Mouse (Mus musculus): ENCODE measurements around the gene Nek7. TPM values are rescaled to one million over a fixed set of nuclear protein-coding genes. Genes with fewer than 3 reads are reported as not detected.
A peak's percentile ranks its signal among the peaks of the same experiment; 100 is the strongest.

Gene Nek7
- polyA plus RNA-seq, 1 experiment from 2014 or later, result 47.8 TPM

DNA sequence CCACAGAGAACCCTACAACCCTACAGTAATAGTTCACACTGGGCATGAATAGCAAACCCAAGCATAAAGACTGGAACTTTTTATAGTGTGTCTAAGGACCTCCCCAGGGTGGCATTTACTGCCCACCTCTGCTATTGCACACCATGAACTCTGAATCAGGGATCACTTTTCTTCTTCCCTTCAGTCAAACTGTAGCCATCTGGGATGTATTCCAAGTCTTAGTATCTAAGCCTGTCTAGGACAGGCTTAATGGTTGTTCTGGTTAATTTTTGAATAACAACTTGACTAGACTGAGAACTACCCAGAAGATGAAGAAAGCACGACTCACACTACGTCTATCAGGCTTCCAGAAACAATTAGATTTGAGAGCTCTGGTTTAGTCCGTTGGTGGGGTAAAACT is 8.5 kb upstream of the Nek7 start:
- no peak overlapping the region for H3K9ac ChIP-seq (ENCODE audit: low read length)
- no peaks in the 10 kb centered on the region for H3K9me3 ChIP-seq (replicated peaks; ENCODE audit: control insufficient read depth, low read length)
- ATAC-seq (replicated peaks; ENCODE audit: extremely low read depth, insufficient read depth, low FRiP score), result no peak
- H3K4me3 ChIP-seq (ENCODE audit: low read length), result no peak overlapping the region
- no peaks in the 10 kb centered on the region for H3K36me3 ChIP-seq (ENCODE audit: control insufficient read depth, insufficient read depth)
- H3K27me3 ChIP-seq (ENCODE audit: control insufficient read depth, insufficient read depth, low read length), result no peaks in the 10 kb centered on the region
- 70% methylated on average over 3 of the region's 3 CpGs for WGBS
- H3K27ac ChIP-seq (ENCODE audit: low read length), result no peak overlapping the region
- H3K4me1 ChIP-seq (ENCODE audit: control insufficient read depth, insufficient read depth, low read length), result no peaks in the 10 kb centered on the region
- no peak overlapping the region for H3K4me2 ChIP-seq (ENCODE audit: low read depth, low read length)

GRCm38 (mm10) chr1:138627804-138628203 is 7.9 kb upstream of the Nek7 start:
- Histone ChIP-seq H3K4me2 (ENCODE audit: low read depth, low read length) (no peak overlapping the region), H3K9ac (ENCODE audit: low read length) (no peak overlapping the region), H3K27me3 (ENCODE audit: control insufficient read depth, insufficient read depth, low read length) (no peaks in the 10 kb centered on the region), H3K9me3 (replicated peaks; ENCODE audit: control insufficient read depth, low read length) (no peaks in the 10 kb centered on the region), H3K36me3 (ENCODE audit: control insufficient read depth, insufficient read depth) (no peaks in the 10 kb centered on the region), H3K27ac (ENCODE audit: low read length) (no peak overlapping the region), H3K4me3 (ENCODE audit: low read length) (no peak overlapping the region), H3K4me1 (ENCODE audit: control insufficient read depth, insufficient read depth, low read length) (no peaks in the 10 kb centered on the region)
- no peak for ATAC-seq (replicated peaks; ENCODE audit: extremely low read depth, insufficient read depth, low FRiP score)
- 78% methylated on average over 3 of the region's 3 CpGs for WGBS

DNA sequence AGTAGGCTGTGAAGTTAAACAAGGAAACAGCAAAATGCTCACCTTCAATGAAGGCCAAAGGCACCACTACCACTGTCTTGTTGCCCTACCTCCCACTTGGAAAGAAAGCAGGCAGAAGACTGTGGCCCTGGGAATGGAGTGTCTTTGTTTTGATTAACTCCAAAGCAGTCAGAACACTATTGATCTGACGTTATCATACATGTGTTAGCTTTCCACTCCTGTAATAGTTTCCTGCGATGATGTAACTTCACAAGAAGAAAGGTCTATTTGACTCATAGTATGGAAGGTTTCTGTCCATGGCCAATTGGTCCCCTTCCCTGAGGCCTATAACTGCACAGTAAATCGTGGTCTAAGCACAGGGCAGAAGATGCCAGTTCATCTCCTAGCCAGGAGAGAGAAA is 6.3 kb upstream of the Nek7 start:
- no peak overlapping the region for H3K4me3 ChIP-seq (ENCODE audit: low read length)
- no peaks in the 10 kb centered on the region for H3K27me3 ChIP-seq (ENCODE audit: control insufficient read depth, insufficient read depth, low read length)
- H3K27ac ChIP-seq (ENCODE audit: low read length), result no peak overlapping the region
- 72% methylated on average over 3 of the region's 3 CpGs for WGBS
- no peak for ATAC-seq (replicated peaks; ENCODE audit: extremely low read depth, insufficient read depth, low FRiP score)
- no peaks in the 10 kb centered on the region for H3K36me3 ChIP-seq (ENCODE audit: control insufficient read depth, insufficient read depth)
- H3K4me1 ChIP-seq (ENCODE audit: control insufficient read depth, insufficient read depth, low read length), result no peaks in the 10 kb centered on the region
- no peak overlapping the region for H3K4me2 ChIP-seq (ENCODE audit: low read depth, low read length)
- H3K9me3 ChIP-seq (replicated peaks; ENCODE audit: control insufficient read depth, low read length), result no peaks in the 10 kb centered on the region
- H3K9ac ChIP-seq (ENCODE audit: low read length), result no peak overlapping the region

DNA sequence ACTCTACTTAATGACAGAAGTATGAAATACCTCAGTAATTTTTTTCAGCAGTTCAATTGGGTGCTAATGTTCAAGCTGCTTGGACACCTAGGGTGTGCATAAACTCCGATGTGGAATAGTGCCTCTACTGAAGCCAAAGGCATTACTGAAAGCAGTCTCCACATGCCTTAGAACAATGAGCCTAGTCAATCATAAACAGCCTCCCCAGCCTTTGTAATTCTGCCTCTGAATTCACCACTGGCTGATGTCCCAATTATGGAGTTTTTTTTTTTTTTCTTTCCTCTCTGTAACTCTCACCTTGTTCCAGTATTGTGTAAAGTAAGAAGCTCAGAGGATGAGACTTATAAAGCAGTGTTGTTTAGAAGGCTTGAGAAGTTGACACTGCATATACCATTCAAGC is 3.9 kb upstream of the Nek7 start:
- 68% methylated on average over 1 of the region's 1 CpGs for WGBS
- H3K36me3 ChIP-seq (ENCODE audit: control insufficient read depth, insufficient read depth), result no peaks in the 10 kb centered on the region
- H3K27me3 ChIP-seq (ENCODE audit: control insufficient read depth, insufficient read depth, low read length), result no peaks in the 10 kb centered on the region
- no peak overlapping the region for H3K4me2 ChIP-seq (ENCODE audit: low read depth, low read length)
- no peaks in the 10 kb centered on the region for H3K9me3 ChIP-seq (replicated peaks; ENCODE audit: control insufficient read depth, low read length)
- H3K4me1 ChIP-seq (ENCODE audit: control insufficient read depth, insufficient read depth, low read length), result no peaks in the 10 kb centered on the region; the same call in 1 of the 2 replicates
- H3K27ac ChIP-seq (ENCODE audit: low read length), result no peak overlapping the region
- ATAC-seq (replicated peaks; ENCODE audit: extremely low read depth, insufficient read depth, low FRiP score), result no peak
- no peak overlapping the region for H3K4me3 ChIP-seq (ENCODE audit: low read length)
- no peak overlapping the region for H3K9ac ChIP-seq (ENCODE audit: low read length)

GRCm38 (mm10) chr1:138622831-138623230 is 2.9 kb upstream of the Nek7 start:
- Histone ChIP-seq H3K4me3 (ENCODE audit: low read length) (no peak overlapping the region), H3K36me3 (ENCODE audit: control insufficient read depth, insufficient read depth) (no peaks in the 10 kb centered on the region), H3K9me3 (replicated peaks; ENCODE audit: control insufficient read depth, low read length) (no peaks in the 10 kb centered on the region), H3K9ac (ENCODE audit: low read length) (no peak overlapping the region), H3K27me3 (ENCODE audit: control insufficient read depth, insufficient read depth, low read length) (no peaks in the 10 kb centered on the region), H3K4me2 (ENCODE audit: low read depth, low read length) (no peak overlapping the region), H3K4me1 (ENCODE audit: control insufficient read depth, insufficient read depth, low read length) (peaks cover 5% of the 10 kb centered on the region), H3K27ac (ENCODE audit: low read length) (no peak overlapping the region)
- WGBS, result 72% methylated on average over 5 of the region's 5 CpGs
- no peak for ATAC-seq (replicated peaks; ENCODE audit: extremely low read depth, insufficient read depth, low FRiP score)

DNA sequence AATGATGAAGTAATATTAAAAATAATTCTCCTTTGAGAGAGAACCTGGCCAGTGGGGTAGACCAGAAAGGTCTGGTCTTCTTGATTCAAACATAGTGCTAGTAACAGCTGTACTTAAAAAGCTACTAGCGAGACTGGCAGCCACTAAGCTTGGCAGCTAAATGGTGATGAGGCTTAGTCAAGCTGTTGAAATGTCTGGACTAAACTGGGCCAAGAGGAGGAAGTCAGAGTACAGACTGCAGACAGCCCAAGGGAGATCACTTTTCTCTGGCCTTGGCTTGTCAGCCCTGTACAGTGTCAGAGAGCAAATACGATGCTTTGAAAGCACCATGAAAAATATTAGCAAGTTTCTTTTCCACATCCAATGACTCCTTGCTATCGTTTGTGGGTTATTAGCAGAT is 2.5 kb upstream of the Nek7 start:
- no peaks in the 10 kb centered on the region for H3K36me3 ChIP-seq (ENCODE audit: control insufficient read depth, insufficient read depth)
- H3K27me3 ChIP-seq (ENCODE audit: control insufficient read depth, insufficient read depth, low read length), result no peaks in the 10 kb centered on the region
- peaks cover 5% of the 10 kb centered on the region for H3K4me1 ChIP-seq (ENCODE audit: control insufficient read depth, insufficient read depth, low read length)
- no peak overlapping the region for H3K4me3 ChIP-seq (ENCODE audit: low read length)
- 43% methylated on average over 3 of the region's 3 CpGs for WGBS
- no peak overlapping the region for H3K27ac ChIP-seq (ENCODE audit: low read length)
- no peak overlapping the region for H3K9ac ChIP-seq (ENCODE audit: low read length)
- ATAC-seq (replicated peaks; ENCODE audit: extremely low read depth, insufficient read depth, low FRiP score), result no peak
- no peaks in the 10 kb centered on the region for H3K9me3 ChIP-seq (replicated peaks; ENCODE audit: control insufficient read depth, low read length)
- no peak overlapping the region for H3K4me2 ChIP-seq (ENCODE audit: low read depth, low read length)

DNA sequence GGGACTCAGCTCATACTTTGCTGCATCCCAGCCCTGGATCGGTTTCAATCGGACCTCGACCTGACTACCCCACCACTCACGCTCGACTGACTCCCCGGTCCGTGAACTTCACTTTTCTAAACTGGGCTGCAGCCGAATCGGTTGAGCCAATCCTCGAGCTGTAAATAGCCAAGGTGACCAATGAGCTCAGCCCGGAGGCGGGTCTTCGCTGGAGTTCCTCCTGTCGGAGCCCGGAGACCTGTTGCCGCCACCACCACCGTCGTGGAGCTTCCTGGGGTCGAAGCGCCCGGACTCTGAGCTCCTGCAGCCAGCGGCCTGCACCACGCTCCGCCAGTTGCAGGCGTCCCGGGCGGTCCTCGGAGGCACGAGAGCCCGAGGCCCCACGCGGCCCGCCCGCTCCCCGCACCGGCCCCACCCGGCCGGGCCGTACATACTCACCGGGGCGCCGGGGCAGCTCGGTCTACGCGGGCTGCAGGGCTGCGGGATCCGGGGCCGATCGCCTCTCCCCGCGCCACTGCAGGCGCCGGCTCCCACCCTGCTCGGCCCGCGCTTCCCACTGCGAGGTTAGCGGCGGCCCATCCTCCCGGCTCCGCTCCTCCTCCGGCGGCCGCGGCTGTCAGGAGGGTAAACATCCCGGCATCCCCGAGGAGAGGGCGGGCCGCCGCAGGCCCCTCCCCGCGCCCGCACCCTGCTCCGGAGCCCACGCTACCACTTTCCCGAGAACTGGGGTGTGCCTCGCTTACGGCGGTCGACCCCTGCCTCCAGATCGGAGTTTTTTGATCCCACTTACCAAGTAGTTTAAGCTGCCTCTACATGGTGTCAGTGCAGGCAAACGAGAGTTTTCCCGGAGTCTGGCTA is 598 bp downstream of the Nek7 start:
- Histone ChIP-seq H3K27ac (ENCODE audit: low read length) (peak overlapping the region; percentile 99), H3K36me3 (ENCODE audit: control insufficient read depth, insufficient read depth) (no peaks in the 10 kb centered on the region), H3K4me1 (ENCODE audit: control insufficient read depth, insufficient read depth, low read length) (peaks cover 23% of the 10 kb centered on the region), H3K4me3 (ENCODE audit: low read length) (peak overlapping the region; percentile 86), H3K4me2 (ENCODE audit: low read depth, low read length) (peak overlapping the region; percentile 92), H3K27me3 (ENCODE audit: control insufficient read depth, insufficient read depth, low read length) (no peaks in the 10 kb centered on the region), H3K9ac (ENCODE audit: low read length) (peak overlapping the region; percentile 91), H3K9me3 (replicated peaks; ENCODE audit: control insufficient read depth, low read length) (no peaks in the 10 kb centered on the region)
- ATAC-seq (replicated peaks; ENCODE audit: extremely low read depth, insufficient read depth, low FRiP score), result peak; percentile 91
- WGBS, result under 1% methylated on average over 83 of the region's 83 CpGs

DNA sequence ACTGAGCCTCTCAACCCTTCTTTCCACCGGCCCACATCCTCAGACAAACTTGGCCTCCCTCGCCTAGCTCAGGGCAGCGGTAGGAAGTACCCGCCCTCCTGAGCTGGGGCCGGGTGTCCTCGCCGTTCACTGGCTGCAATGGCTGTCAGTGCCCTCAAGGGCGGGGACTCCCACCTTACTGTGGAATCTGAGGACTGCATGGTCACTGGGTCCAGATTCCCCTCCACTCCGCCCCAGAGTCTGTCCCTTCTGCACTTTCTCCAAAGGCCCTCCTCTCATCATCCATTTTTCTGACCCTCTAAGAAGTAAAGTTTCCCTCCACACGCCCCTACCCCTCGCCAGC is 2.0 kb downstream of the Nek7 start:
- WGBS, result under 1% methylated on average over 11 of the region's 11 CpGs
- H3K4me1 ChIP-seq (ENCODE audit: control insufficient read depth, insufficient read depth, low read length), result peaks cover 24% of the 10 kb centered on the region
- H3K27me3 ChIP-seq (ENCODE audit: control insufficient read depth, insufficient read depth, low read length), result no peaks in the 10 kb centered on the region
- H3K4me2 ChIP-seq (ENCODE audit: low read depth, low read length), result peak overlapping the region; percentile 92
- H3K36me3 ChIP-seq (ENCODE audit: control insufficient read depth, insufficient read depth), result no peaks in the 10 kb centered on the region
- H3K9ac ChIP-seq (ENCODE audit: low read length), result peak overlapping the region; percentile 91
- H3K4me3 ChIP-seq (ENCODE audit: low read length), result peak overlapping the region; percentile 86
- ATAC-seq (replicated peaks; ENCODE audit: extremely low read depth, insufficient read depth, low FRiP score), result peak; percentile 84
- H3K27ac ChIP-seq (ENCODE audit: low read length), result peak overlapping the region; percentile 99
- no peaks in the 10 kb centered on the region for H3K9me3 ChIP-seq (replicated peaks; ENCODE audit: control insufficient read depth, low read length)

- no peaks in the 10 kb centered on the region for H3K27me3 ChIP-seq (ENCODE audit: control insufficient read depth, insufficient read depth, low read length)
- ATAC-seq (replicated peaks; ENCODE audit: extremely low read depth, insufficient read depth, low FRiP score), result no peak
- peak overlapping the region; percentile 99 for H3K27ac ChIP-seq (ENCODE audit: low read length)
- no peaks in the 10 kb centered on the region for H3K36me3 ChIP-seq (ENCODE audit: control insufficient read depth, insufficient read depth)
- peaks cover 24% of the 10 kb centered on the region for H3K4me1 ChIP-seq (ENCODE audit: control insufficient read depth, insufficient read depth, low read length)
- 12% methylated on average over 17 of the region's 17 CpGs for WGBS
- peak overlapping the region; percentile 40 for H3K9ac ChIP-seq (ENCODE audit: low read length)
- H3K4me2 ChIP-seq (ENCODE audit: low read depth, low read length), result peak overlapping the region; percentile 92
- H3K9me3 ChIP-seq (replicated peaks; ENCODE audit: control insufficient read depth, low read length), result no peaks in the 10 kb centered on the region
- H3K4me3 ChIP-seq (ENCODE audit: low read length), result peak overlapping the region; percentile 86
Observed at GRCm38 (mm10) chr1:138617279-138618011, 2.5 kb downstream of the Nek7 start.

Data from heart, embryonic 16.5 days (tissue).